Mouse (Mus musculus) bone marrow macrophage, adult 2 months (primary cell): ENCODE data around the gene Sun2.

ENCODE experiments used
- CTCF ChIP-seq: IDR thresholded peaks from 2 replicates; pipeline ENCODE4 v1.5.1; 2012; ENCODE audit warnings: low read depth, mild to moderate bottlenecking, low read length, moderate library complexity
- POLR2A ChIP-seq: IDR thresholded peaks from 2 replicates; pipeline ENCODE4 v1.6.1; 2012; ENCODE audit warnings: mild to moderate bottlenecking, low read depth, low read length, borderline replicate concordance

DNA sequence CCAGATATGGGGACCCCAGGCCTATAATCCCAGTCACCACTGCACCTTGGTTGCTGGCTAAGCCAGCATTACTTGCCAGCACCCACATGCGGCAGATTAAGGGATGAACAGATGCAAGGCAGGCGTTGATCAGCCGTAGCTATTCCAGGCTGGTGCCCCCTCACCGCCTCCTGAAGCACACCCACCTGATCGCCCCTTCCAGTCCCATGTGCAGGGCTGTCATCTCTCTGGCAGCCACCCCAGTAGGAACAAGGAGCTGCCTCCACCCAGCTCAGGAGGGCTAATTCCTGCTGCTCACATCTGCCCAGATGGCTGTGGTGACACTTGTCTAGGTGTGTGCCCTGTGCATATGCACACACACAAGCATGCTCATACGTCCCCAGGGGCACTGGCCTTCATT, 18.6 kb upstream of the Sun2 start:
- TF ChIP-seq POLR2A (no peak), CTCF (no peak)
